Mouse (Mus musculus) kidney, postnatal 10 days (tissue): Measurements from ENCODE around the gene Mtmr10.

Source experiments
- DNase-seq: peaks from one replicate; pipeline ENCODE4 v3.0.0; 2021; ENCODE audit warnings: mixed read lengths

Gene Mtmr10

DNA sequence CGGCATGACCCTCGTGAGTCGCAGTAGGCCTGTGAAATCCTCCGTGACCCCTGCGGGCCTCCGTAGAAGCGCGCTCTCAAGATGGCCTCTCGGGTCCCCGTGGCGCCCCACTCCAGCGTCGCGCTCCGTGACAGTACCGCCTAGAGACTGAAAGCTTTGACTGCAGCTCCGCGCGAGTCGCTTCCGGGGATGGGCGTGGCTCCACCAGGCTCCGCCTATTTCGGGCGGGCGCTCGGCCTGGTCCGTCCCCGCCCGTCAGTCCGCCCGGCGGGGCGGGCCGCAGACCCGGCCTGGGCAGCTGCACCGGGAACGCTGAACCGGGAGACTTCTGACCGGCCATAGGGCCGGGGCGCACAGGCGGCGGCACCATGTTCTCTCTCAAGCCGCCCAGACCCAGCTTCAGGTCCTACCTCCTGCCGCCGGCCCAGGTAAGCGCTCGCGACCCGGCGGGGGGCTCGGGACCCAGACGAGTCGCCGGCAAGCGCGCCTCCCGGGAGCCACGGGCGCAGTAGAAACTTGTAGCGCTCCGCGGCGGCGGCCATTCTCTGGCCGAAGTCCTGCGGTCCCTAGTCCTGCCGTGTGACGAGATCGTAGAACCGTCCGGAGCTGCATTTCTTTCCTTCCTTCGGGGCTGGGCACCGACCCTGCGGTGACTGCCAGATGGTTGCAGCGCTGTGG is at the start of gene Mtmr10:
TSS of gene Mtmr10 (plus strand) at position 240 of the 678 bp plus-strand sequence.
- DNase-seq: peak; percentile 99

DNA sequence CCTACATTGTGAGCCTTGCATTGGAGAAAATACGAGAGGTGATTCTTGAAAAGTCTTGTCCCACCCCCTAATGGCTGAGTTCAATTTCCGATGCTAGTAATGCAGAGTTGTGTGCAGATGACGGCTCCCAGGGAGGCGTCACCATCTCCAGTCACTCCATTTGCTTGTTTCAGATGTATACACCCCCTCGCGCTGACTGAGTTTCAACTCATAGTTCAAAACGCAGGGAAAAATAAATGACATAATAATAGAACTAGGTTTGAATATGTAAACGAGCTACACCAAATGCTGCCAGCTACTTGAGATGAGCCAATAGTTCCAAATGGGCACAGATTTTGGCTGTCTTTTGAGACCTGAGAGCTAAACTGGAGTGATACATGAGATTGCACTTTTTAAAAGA is 49.7 kb upstream of the Mtmr10 start:
- DNase-seq: no peak

- DNase-seq: no peak
Measured at GRCm38 (mm10) chr7:64238410-64239086, 48.9 kb upstream of the Mtmr10 start.

DNA sequence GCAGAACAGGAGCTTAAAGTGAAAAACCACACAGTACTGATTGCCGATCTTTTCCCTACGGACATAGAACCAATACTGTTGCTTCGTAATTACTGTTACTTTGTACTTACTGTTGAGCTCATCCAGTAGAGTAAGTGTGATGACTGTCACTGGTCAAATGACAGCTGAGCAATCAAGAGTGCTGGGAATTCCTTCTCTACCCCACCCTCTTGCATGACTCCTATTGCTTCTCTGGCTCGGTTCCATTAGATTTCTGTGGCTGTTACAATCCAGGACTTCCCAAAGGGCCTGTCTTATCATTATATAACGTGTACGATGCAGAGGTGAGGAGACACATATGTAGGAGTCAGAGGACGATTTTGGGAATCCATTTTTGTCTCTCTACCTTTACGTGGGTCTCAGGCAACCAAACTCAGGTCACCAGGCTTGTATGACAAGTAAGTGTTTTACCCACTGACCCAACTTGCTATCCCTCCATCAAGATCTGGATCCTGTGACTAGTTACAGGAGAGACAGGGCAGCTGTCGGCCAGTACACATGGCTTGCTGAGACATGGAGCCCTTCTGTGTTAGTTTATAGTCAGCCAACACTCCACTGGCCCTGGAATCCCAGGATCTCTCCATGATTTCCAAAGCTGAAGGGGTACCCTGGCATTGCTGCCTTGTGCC is 48.2 kb upstream of the Mtmr10 start:
- DNase-seq: no peak

DNA sequence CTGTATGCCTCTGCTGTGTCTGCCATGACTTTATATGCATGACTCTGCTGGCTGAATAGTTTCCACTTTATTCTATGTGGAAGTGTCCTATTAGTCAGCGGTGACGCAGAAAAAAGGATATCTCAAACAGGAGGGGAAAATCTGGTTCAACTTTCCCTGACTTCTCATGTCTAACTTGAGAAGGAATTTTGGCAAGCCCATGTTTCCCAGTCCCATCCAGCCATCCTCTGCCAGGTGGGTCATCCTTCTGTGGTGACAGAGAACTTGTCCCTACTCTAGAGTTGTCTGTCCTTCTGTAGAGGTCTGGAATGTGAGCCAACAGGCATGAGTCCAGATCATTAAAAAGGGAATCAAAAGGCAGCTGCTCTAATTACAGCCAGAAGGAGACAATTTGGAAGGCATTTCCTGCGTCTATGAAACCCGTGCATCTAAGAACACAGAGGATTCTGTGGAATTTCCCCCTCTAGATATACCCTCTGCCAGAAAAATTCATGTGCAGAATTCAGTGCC is 47.6 kb upstream of the Mtmr10 start:
- DNase-seq: peak; percentile 51

- DNase-seq: no peak
Measured at GRCm38 (mm10) chr7:64242424-64242823, 45.0 kb upstream of the Mtmr10 start.

DNA sequence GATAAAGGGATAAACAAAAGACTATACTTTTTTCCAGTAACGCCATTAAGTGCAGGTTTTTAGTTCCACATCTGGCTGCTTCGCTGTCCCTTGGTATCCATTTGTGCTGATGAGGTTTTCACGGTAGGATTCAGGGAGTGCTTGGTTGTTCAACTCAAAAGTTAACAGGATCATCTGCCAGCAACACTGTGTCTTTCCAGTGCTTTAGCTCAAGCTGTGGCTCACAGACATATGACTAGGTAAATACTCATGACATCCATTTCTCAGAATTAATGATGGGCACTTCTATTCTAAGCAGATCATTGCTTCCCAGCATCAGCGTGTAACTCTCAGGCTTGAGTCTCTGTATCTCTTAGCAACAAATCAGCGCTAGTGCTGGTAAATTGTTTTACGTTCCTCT is 43.1 kb upstream of the Mtmr10 start:
- no peak for DNase-seq

DNA sequence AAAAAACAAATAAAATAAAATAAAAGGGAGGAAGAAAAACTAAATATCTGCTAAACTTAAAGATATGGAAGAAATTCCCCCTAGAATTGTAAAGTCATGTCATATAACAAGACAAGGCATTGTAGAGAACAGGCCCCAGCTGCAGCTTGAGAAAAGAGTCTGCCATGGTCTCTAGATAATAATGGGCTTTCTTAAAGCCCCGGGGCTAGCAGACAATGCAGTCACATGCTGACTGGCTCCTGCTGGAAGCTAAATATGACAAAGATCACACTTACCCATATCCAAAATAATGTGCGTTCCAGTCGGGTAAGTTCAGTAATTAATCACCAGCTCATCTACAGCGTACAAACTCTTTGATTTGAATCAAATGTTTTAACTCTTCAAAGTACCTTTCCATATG is 40.7 kb upstream of the Mtmr10 start:
- DNase-seq: no peak

- DNase-seq: no peak
Measured at GRCm38 (mm10) chr7:64248352-64248751, 39.1 kb upstream of the Mtmr10 start.

- DNase-seq: no peak
Measured at GRCm38 (mm10) chr7:64249715-64250114, 37.7 kb upstream of the Mtmr10 start.

GRCm38 (mm10) chr7:64250417-64250816 is 37.0 kb upstream of the Mtmr10 start:
- DNase-seq: no peak

DNA sequence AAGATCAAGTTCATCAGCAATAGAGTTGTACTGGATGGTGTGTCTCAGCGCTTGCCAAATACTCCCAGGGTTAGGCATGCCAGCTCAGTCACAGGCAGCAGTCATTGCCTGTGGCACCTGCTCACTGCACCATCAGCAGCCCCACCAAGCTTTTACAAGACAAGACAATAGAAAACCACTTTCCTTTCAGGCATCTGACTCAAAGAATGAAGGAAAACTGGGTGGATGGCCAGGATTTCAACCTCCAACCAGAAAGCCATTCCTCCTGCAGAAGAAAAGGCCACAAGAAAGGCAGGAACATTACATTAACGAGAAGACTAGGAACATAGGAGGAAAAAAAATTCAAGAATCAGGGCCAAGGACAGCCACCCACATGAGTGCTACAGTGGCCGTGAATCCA is 33.7 kb upstream of the Mtmr10 start:
- DNase-seq: no peak

DNA sequence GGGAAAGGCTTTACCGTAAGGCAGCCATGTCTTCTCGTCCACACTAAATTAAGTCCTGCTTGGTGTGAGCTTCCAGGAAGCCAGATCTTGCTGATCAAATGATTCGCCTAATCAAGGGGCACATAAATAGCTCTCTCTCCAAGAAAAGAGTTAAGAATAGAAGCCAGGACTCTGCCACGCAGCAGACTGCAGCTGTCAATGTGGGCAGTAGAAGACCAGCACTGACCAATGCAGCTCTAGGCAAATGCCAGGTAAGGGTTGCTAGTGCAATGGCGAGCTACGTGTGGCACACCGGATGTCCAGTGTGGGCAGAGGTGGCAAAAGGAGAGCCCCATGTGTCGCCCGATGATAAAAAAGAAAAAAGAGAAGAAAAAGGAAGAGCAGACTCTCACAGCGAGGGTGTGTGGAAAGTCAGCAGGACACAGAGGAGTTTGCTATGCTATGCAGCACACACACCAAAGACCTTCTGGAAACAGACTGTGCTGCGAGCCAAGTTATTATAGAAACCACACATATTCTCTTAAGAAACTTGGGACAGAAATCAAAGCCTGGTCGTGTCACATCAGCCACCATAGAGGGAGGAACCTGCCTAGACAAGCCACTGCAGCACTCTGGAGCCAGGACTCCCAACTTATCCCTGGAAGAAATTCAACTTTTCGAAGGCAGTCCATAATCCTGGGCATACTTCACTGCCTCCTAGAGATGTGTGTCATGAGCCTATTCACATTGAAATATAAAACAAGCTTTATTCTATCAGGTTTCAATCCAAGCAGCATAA is 21.8 kb upstream of the Mtmr10 start:
- no peak for DNase-seq

DNA sequence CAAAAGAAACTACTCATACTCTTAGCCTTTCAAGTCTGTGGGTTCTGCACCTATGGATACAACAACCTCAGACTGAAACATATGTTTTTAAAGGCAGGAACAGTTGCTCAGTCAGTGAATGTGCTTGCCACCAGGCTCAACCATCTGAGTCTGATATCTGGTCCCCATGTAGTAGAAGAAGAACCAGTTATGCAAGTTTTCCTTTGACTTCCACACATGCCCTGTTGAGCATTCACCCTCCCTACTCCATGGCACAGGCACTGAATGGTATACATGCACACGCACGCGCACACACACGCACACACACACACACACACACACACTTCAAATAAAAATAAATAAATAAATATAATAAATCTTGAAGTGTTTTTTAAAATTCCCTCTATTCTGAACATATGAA is 20.9 kb upstream of the Mtmr10 start:
- no peak for DNase-seq

GRCm38 (mm10) chr7:64271926-64272325 is 15.5 kb upstream of the Mtmr10 start:
- DNase-seq: no peak

DNA sequence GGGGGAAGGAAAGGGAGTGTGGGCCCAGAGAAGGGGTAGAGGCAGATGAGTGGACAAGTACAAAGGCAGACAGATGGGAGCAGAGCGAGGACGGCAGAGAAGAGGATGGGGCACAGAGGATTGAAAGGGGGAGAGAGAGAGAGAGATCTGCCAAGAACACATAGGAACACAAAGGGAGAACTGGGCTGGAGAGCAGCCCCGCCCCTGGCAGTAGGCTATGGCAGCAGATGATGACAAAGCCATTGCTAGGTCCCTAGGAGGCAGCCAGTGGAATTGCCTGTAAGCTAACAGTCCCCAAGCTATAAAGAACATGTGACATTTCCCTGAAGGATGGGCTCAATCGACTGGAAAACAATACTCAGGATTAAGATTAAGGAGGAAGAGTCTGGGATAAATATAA is 11.9 kb upstream of the Mtmr10 start:
- DNase-seq: no peak

GRCm38 (mm10) chr7:64276921-64277320 is 10.5 kb upstream of the Mtmr10 start:
- no peak for DNase-seq

DNA sequence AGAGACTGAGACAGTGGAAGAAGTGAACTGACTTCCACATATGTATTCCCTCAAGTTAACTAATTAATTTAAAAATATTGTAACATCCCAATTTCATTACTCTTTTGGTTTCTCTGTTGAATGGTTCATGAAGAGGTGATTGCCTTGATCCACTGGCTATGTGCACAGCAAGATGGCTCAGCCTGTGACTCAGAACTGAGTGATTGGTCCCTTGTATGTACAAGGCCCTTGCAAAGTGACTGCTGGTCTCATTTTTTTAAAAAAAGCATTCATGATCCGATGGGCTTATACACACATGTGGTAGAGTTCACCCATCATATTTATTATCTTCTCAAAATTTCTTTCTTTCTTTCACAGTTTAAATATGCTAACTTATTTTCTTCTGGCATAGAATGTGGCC is 8.9 kb upstream of the Mtmr10 start:
- DNase-seq: no peak

- no peak for DNase-seq
Measured at GRCm38 (mm10) chr7:64279548-64279947, 7.9 kb upstream of the Mtmr10 start.

GRCm38 (mm10) chr7:64286566-64286965 is 887 bp upstream of the Mtmr10 start:
- DNase-seq: no peak

- DNase-seq: peak; percentile 52
Measured at GRCm38 (mm10) chr7:64289416-64289815, 2.0 kb downstream of the Mtmr10 start.

DNA sequence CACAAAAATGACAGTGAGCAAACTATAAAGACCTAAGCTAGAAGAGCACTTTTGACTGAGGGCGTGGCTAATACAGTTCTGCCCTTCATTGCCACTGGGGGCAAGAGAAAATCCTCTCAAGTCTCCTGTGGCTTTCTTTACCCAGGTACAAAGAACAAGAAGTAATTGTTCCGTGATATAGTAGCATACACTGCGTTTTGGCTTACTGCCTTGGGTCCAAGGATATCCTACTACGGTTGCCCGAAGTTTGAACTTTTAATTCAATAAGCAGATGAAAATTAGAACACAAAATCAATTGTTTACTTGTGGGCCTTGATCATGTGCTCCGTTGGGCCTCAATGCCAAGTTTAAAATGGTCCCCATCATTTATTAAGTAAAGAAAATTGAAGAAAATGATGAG is 3.0 kb downstream of the Mtmr10 start:
- no peak for DNase-seq

DNA sequence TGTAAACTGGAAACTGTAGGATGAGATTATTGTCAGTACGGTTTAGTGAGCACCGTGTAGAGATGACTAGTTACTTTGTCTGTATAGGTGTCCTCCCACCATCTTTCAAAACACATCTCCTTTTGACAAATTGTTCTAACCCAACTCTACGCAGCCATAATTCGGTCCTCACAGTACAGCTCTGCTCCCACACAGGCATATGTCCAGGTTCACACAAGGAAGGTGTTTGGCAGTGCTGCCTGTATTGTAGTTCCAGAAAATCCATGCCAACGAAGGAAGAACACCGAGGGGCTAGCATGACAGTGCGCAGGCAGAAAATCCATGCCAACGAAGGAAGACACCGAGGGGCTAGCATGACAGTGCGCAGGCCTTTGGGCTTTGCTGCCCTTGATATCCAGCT is 4.3 kb downstream of the Mtmr10 start:
- no peak for DNase-seq
